Mouse (Mus musculus) heart, postnatal 0 days (tissue): ENCODE measurements around the gene Tnfrsf25. TPM values are rescaled to one million over a fixed set of nuclear protein-coding genes. Genes with fewer than 3 reads are reported as not detected.

Source experiments
- ATAC-seq: fragments of 200-750 bp; cut with Nextera tagmentation; 2 replicates; pipeline ENCODE4 v1.8.0; 2017; ENCODE audit warnings: low read depth, moderate number of reproducible peaks, moderate library complexity; ENCODE audit not compliant: insufficient read depth
- DNase-seq: peaks from one replicate; pipeline ENCODE4 v3.0.0-alpha.2; 2016; ENCODE audit warnings: low spot score
- H3K27ac ChIP-seq: fragments of 300-500 bp; sonication (generic); 2 replicates; pipeline ENCODE4 v1.5.1; 2014; ENCODE audit warnings: low read depth, mild to moderate bottlenecking
- H3K27me3 ChIP-seq: fragments of 300-500 bp; sonication (generic); 2 replicates; pipeline ENCODE4 v1.6.1; 2014; ENCODE audit warnings: low read length, mixed read lengths; ENCODE audit not compliant: control insufficient read depth, insufficient read depth
- H3K36me3 ChIP-seq: fragments of 300-500 bp; sonication (generic); replicated peaks from 2 replicates; pipeline ENCODE4 v1.6.1; 2014; ENCODE audit warnings: low read length, mixed read lengths; ENCODE audit not compliant: control insufficient read depth, insufficient read depth
- H3K4me1 ChIP-seq: fragments of 300-500 bp; sonication (generic); 2 replicates; pipeline ENCODE4 v1.6.1; 2014; ENCODE audit warnings: antibody characterized with exemption; ENCODE audit not compliant: control insufficient read depth, insufficient read depth
- H3K4me2 ChIP-seq: fragments of 300-500 bp; sonication (generic); 2 replicates; pipeline ENCODE4 v1.6.1; 2014; ENCODE audit warnings: low read depth, mild to moderate bottlenecking, low read length, moderate library complexity
- H3K4me3 ChIP-seq: fragments of 300-500 bp; sonication (generic); 2 replicates; pipeline ENCODE4 v1.5.1; 2014; ENCODE audit warnings: low read depth, low read length
- H3K9ac ChIP-seq: fragments of 300-500 bp; sonication (generic); replicated peaks from 2 replicates; pipeline ENCODE4 v1.6.1; 2014; ENCODE audit warnings: low read depth, low read length, mixed read lengths
- H3K9me3 ChIP-seq: fragments of 300-500 bp; sonication (generic); replicated peaks from 2 replicates; pipeline ENCODE4 v1.6.1; 2016; ENCODE audit warnings: low read length; ENCODE audit not compliant: control insufficient read depth
- CTCF ChIP-seq: IDR thresholded peaks from 2 replicates; pipeline ENCODE4 v1.5.1; 2016; ENCODE audit warnings: antibody characterized with exemption, control low read depth, low read depth
- EP300 ChIP-seq: IDR thresholded peaks from 2 replicates; pipeline ENCODE4 v1.6.1; 2016; ENCODE audit warnings: antibody characterized with exemption, low read depth
- WGBS: fragments of 180-500 bp; shearing (Covaris S2); extraction: QIAGEN DNeasy Blood & Tissue Kit; methylation state at CpG from one replicate; pipeline ENCODE4 v1.1.7; 2014; 5-methylcytosine and 5-hydroxymethylcytosine counted together
- polyA plus RNA-seq: library from polyadenylated mRNA; unstranded; fragments of >200 nt; fragmentation: Nextera tagmentation; extraction: Ambion mirVana; gene quantifications from 2 replicates; pipeline ENCODE4 v1.2.1, GENCODE M21; 2015
- total RNA-seq: library from RNA; depleted of rRNA; stranded (reverse); fragments of >200 nt; gene quantifications from 2 replicates; pipeline ENCODE4 v1.2.3, GENCODE M21; 2014; ENCODE audit warnings: low replicate concordance

The Tnfrsf25 gene
- total and polyA plus RNA-seq, 2 experiments from 2014 or later = 0.75 TPM; not detected in 1

GRCm38 (mm10) chr4:152141521-152142135 lies 25.9 kb downstream of the Tnfrsf25 start:
- no peak overlapping the region for H3K9ac ChIP-seq
- H3K4me2 ChIP-seq = no peak overlapping the region
- H3K9me3 ChIP-seq = no peaks in the 10 kb centered on the region
- no peaks in the 10 kb centered on the region for H3K36me3 ChIP-seq
- H3K27ac ChIP-seq = no peak overlapping the region
- peaks cover 6% of the 10 kb centered on the region; the same call in 1 of the 2 replicates for H3K4me1 ChIP-seq
- DNase-seq = no peak
- 60% methylated on average over 8 of the region's 8 CpGs for WGBS
- TF ChIP-seq EP300 (no peak), CTCF (no peak)
- no peak for ATAC-seq
- H3K27me3 ChIP-seq = peaks cover 17% of the 10 kb centered on the region
- H3K4me3 ChIP-seq = no peak overlapping the region

DNA sequence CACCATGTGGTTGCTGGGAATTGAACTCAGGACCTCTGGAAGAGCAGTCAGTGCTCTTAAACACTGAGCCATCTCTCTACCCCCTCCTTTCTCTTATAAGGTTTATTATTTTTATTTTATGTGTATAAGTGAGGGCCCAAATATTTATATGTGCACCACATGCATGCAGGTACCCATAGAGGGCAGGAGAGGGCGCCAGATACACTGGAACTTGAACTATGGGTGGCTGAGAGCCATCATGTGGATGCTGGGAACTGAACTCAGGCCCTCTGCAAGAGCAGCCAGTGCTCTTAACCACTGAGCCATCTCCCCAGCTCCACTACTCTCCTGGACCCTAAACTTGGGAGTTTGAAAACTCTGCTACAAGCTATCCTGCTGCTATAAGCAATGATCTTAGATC lies 27.9 kb downstream of the Tnfrsf25 start:
- Histone ChIP-seq H3K4me3 (no peak overlapping the region), H3K9ac (no peak overlapping the region), H3K27ac (no peak overlapping the region), H3K9me3 (no peaks in the 10 kb centered on the region), H3K4me1 (peaks cover 5% of the 10 kb centered on the region; the same call in 1 of the 2 replicates), H3K36me3 (no peaks in the 10 kb centered on the region), H3K27me3 (peaks cover 24% of the 10 kb centered on the region), H3K4me2 (no peak overlapping the region)
- DNase-seq = no peak
- TF ChIP-seq CTCF (no peak; the same call in 1 of the 2 replicates), EP300 (no peak)
- WGBS = 21% methylated on average over 1 of the region's 1 CpGs
- ATAC-seq = no peak

DNA sequence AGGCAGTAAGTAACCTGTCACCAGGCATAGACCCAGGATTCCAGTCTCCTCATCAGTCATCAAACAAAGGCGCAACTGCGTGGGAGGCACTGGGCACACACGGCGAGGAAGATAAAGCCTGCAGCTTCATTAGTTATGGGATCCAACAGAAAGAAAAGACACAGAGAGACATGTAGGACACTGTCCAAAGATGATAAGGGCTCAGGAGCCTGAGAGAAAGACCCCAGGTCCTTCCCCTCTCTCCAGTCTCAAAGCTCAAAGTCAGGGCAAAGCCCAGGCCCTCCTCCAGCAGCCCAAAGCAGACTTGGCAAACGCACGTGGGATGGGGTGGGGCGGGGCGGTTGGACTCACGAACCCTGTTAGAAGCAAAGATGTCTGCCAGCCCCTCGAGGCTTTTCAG lies 29.7 kb downstream of the Tnfrsf25 start:
- H3K4me2 ChIP-seq = no peak overlapping the region
- ATAC-seq = no peak
- no peak overlapping the region for H3K9ac ChIP-seq
- WGBS = 59% methylated on average over 10 of the region's 10 CpGs
- no peaks in the 10 kb centered on the region for H3K4me1 ChIP-seq
- H3K4me3 ChIP-seq = no peak overlapping the region
- H3K9me3 ChIP-seq = no peaks in the 10 kb centered on the region
- DNase-seq = no peak
- H3K27ac ChIP-seq = no peak overlapping the region
- TF ChIP-seq CTCF (no peak), EP300 (no peak)
- H3K27me3 ChIP-seq = peaks cover 23% of the 10 kb centered on the region
- H3K36me3 ChIP-seq = no peaks in the 10 kb centered on the region

- Histone ChIP-seq H3K27ac (no peak overlapping the region), H3K9me3 (no peaks in the 10 kb centered on the region), H3K9ac (no peak overlapping the region), H3K4me1 (no peaks in the 10 kb centered on the region), H3K4me3 (no peak overlapping the region), H3K4me2 (no peak overlapping the region), H3K27me3 (peaks cover 24% of the 10 kb centered on the region), H3K36me3 (no peaks in the 10 kb centered on the region)
- DNase-seq (no peak), ATAC-seq (no peak)
- 60% methylated on average over 11 of the region's 11 CpGs for WGBS
- TF ChIP-seq EP300 (no peak), CTCF (no peak)
These were observed 30.5 kb downstream of the Tnfrsf25 start for GRCm38 (mm10) chr4:152146033-152146827.

GRCm38 (mm10) chr4:152150546-152150945 lies 34.8 kb downstream of the Tnfrsf25 start:
- DNase-seq = no peak
- peaks cover 48% of the 10 kb centered on the region for H3K27me3 ChIP-seq
- WGBS = 59% methylated on average over 4 of the region's 4 CpGs

More at GRCm38 (mm10) chr4:152150546-152150945, 34.8 kb downstream of the Tnfrsf25 start:
- no peak for ATAC-seq
- Histone ChIP-seq H3K4me1 (peaks cover 5% of the 10 kb centered on the region; the same call in 1 of the 2 replicates), H3K4me2 (no peak overlapping the region), H3K4me3 (no peak overlapping the region), H3K9me3 (no peaks in the 10 kb centered on the region), H3K27ac (no peak overlapping the region), H3K9ac (no peak overlapping the region), H3K36me3 (no peaks in the 10 kb centered on the region)
- TF ChIP-seq CTCF (no peak), EP300 (no peak)
